9 mouse cellular contexts compared by ENCODE assay signal in genomic region chr15:86168505-86168867, GRCm38 (mm10). TPM values are rescaled to one million over a fixed set of nuclear protein-coding genes. Genes with fewer than 3 reads are reported as not detected.
A peak's percentile ranks its signal among the peaks of the same experiment; 100 is the strongest.
DNase-seq lines count a peak whose midpoint lies in the region; ATAC-seq lines count a peak whose summit lies in the region.
"Had no signal": no experiment of that assay in that cellular context is flagged by ENCODE, and none has a peak within 500 bp of the region (broad histone marks: within the 10 kb centered on the region; RNA-seq: fewer than 3 reads in every experiment).

No protein-coding gene starts in this region.

- no peak overlapping the region for H3K4me3 ChIP-seq in forebrain, embryonic 11.5 days (ENCODE audit: low read depth, low read length)
- H3K4me3 ChIP-seq in forebrain, embryonic 14.5 days (ENCODE audit: low read depth, low read length): no peak overlapping the region
- no peak overlapping the region for H3K4me3 ChIP-seq in forebrain, embryonic 13.5 days
- no peak overlapping the region for H3K4me3 ChIP-seq in neural tube, embryonic 14.5 days (ENCODE audit: low read depth, low read length)

- H3K27ac ChIP-seq in forebrain, embryonic 11.5 days (ENCODE audit: low read depth, low read length): 0 out of 2 replicates have a peak overlapping the region, but pooled peaks have one; percentile 3
- H3K27ac ChIP-seq in forebrain, embryonic 14.5 days (ENCODE audit: low read depth, low read length): no peak overlapping the region
- H3K27ac ChIP-seq in forebrain, embryonic 13.5 days: no peak overlapping the region
- no peak overlapping the region for H3K27ac ChIP-seq in neural tube, embryonic 14.5 days (ENCODE audit: low read depth, low read length)
- H3K27ac ChIP-seq: liver, embryonic 14.5 days had no signal

- no peak for DNase-seq in forebrain, embryonic 11.5 days (ENCODE audit: low spot score)
- DNase-seq in forebrain, embryonic 14.5 days (ENCODE audit: low spot score): no peak
- peak; percentile 27 to 33 for DNase-seq in B cell, adult 2 months
- peak; percentile 54 for DNase-seq in kidney, postnatal 14 days
- DNase-seq in adrenal gland, postnatal 14 days: no peak
- DNase-seq in urinary bladder, postnatal 10 days (ENCODE audit: low spot score): no peak

- no peaks in the 10 kb centered on the region for H3K27me3 ChIP-seq in forebrain, embryonic 11.5 days (ENCODE audit: control insufficient read depth, insufficient read depth, low read length)
- no peaks in the 10 kb centered on the region for H3K27me3 ChIP-seq in forebrain, embryonic 14.5 days (replicated peaks; ENCODE audit: control insufficient read depth, insufficient read depth, low read length)
- H3K27me3 ChIP-seq in forebrain, embryonic 13.5 days: no peaks in the 10 kb centered on the region
- no peaks in the 10 kb centered on the region for H3K27me3 ChIP-seq in neural tube, embryonic 14.5 days (ENCODE audit: control insufficient read depth, insufficient read depth, low read length)

- H3K9me3 ChIP-seq in forebrain, embryonic 11.5 days (ENCODE audit: control insufficient read depth, low read length): no peaks in the 10 kb centered on the region
- no peaks in the 10 kb centered on the region for H3K9me3 ChIP-seq in forebrain, embryonic 14.5 days (replicated peaks; ENCODE audit: control insufficient read depth, low read length)
- H3K9me3 ChIP-seq in forebrain, embryonic 13.5 days (replicated peaks): no peaks in the 10 kb centered on the region
- H3K9me3 ChIP-seq in neural tube, embryonic 14.5 days (ENCODE audit: control insufficient read depth, low read length): no peaks in the 10 kb centered on the region

- ATAC-seq in forebrain, embryonic 11.5 days (replicated peaks; ENCODE audit: low FRiP score): no peak
- no peak for ATAC-seq in forebrain, embryonic 14.5 days
- ATAC-seq in forebrain, embryonic 13.5 days: peak; percentile 24; the same call in 1 of the 2 replicates
- ATAC-seq in neural tube, embryonic 14.5 days (ENCODE audit: low read depth): peak; percentile 36; the same call in 1 of the 2 replicates

- no peak overlapping the region for H3K9ac ChIP-seq in forebrain, embryonic 11.5 days (ENCODE audit: low read length)
- no peak overlapping the region for H3K9ac ChIP-seq in forebrain, embryonic 14.5 days (ENCODE audit: low read length)
- H3K9ac ChIP-seq in forebrain, embryonic 13.5 days: no peak overlapping the region
- no peak overlapping the region for H3K9ac ChIP-seq in neural tube, embryonic 14.5 days (replicated peaks; ENCODE audit: low read depth, low read length)
- H3K9ac ChIP-seq: liver, embryonic 14.5 days had no signal

- no peaks in the 10 kb centered on the region for H3K36me3 ChIP-seq in forebrain, embryonic 11.5 days (ENCODE audit: control insufficient read depth, insufficient read depth, low read length)
- peaks cover 7% of the 10 kb centered on the region; the same call in 1 of the 2 replicates for H3K36me3 ChIP-seq in forebrain, embryonic 14.5 days (ENCODE audit: control insufficient read depth, insufficient read depth, low read length)
- peaks cover 12% of the 10 kb centered on the region for H3K36me3 ChIP-seq in forebrain, embryonic 13.5 days (ENCODE audit: poor library complexity, severe bottlenecking)
- H3K36me3 ChIP-seq in neural tube, embryonic 14.5 days (ENCODE audit: control insufficient read depth, insufficient read depth, low read length): no peaks in the 10 kb centered on the region; the same call in 1 of the 2 replicates

- WGBS in forebrain, embryonic 11.5 days: 49% methylated on average over 7 of the region's 7 CpGs
- 30% methylated on average over 7 of the region's 7 CpGs for WGBS in forebrain, embryonic 14.5 days
- 33% methylated on average over 7 of the region's 7 CpGs for WGBS in forebrain, embryonic 13.5 days
- 33% methylated on average over 7 of the region's 7 CpGs for WGBS in neural tube, embryonic 14.5 days

- H3K4me1 ChIP-seq in forebrain, embryonic 11.5 days (replicated peaks; ENCODE audit: control insufficient read depth, insufficient read depth, low read length): peaks cover 5% of the 10 kb centered on the region; the same call in 1 of the 2 replicates
- H3K4me1 ChIP-seq in forebrain, embryonic 14.5 days (ENCODE audit: control insufficient read depth, insufficient read depth, low read length): 0 out of 2 replicates have a peak, but pooled peaks cover 5% of the 10 kb centered on the region
- peaks cover 37% of the 10 kb centered on the region for H3K4me1 ChIP-seq in forebrain, embryonic 13.5 days
- H3K4me1 ChIP-seq in neural tube, embryonic 14.5 days (ENCODE audit: control insufficient read depth, insufficient read depth, low read length): 0 out of 2 replicates have a peak, but pooled peaks cover 4% of the 10 kb centered on the region

- no peak overlapping the region for H3K4me2 ChIP-seq in forebrain, embryonic 11.5 days (ENCODE audit: low read depth, low read length, severe bottlenecking)
- H3K4me2 ChIP-seq in forebrain, embryonic 14.5 days (ENCODE audit: low read length): no peak overlapping the region
- H3K4me2 ChIP-seq in forebrain, embryonic 13.5 days: no peak overlapping the region
- H3K4me2 ChIP-seq in neural tube, embryonic 14.5 days (ENCODE audit: low read depth, low read length): no peak overlapping the region

RNA-seq across cellular contexts. Expression of gene Cerk, which starts 17.5 kb away (rescaled TPM):
- polyA plus RNA-seq in forebrain, embryonic 11.5 days (2014; fragmentation: Nextera tagmentation; extraction: Ambion mirVana): 17.4 and 19.1 TPM in 2 replicates
- 20.8 and 21.3 TPM in 2 replicates for polyA plus RNA-seq in forebrain, embryonic 14.5 days (2014; fragmentation: Nextera tagmentation; extraction: Ambion mirVana)
- polyA plus RNA-seq in forebrain, embryonic 13.5 days (2015; fragmentation: Nextera tagmentation; extraction: Ambion mirVana): 19.0 and 20.0 TPM in 2 replicates
- polyA plus RNA-seq in neural tube, embryonic 14.5 days (2014; fragmentation: Nextera tagmentation; extraction: Ambion mirVana): 27.0 and 36.8 TPM in 2 replicates
- 31.5 and 33.0 TPM in 2 replicates for total RNA-seq in adrenal gland, postnatal 14 days (2021)

RNA-seq across cellular contexts. Expression of gene Tbc1d22a, which starts 45.8 kb away (rescaled TPM):
- 8.7 and 9.3 TPM in 2 replicates for polyA plus RNA-seq in forebrain, embryonic 11.5 days (2014; fragmentation: Nextera tagmentation; extraction: Ambion mirVana)
- polyA plus RNA-seq in forebrain, embryonic 14.5 days (2014; fragmentation: Nextera tagmentation; extraction: Ambion mirVana): 8.0 and 9.4 TPM in 2 replicates
- polyA plus RNA-seq in forebrain, embryonic 13.5 days (2015; fragmentation: Nextera tagmentation; extraction: Ambion mirVana): 10.1 and 10.7 TPM in 2 replicates
- polyA plus RNA-seq in neural tube, embryonic 14.5 days (2014; fragmentation: Nextera tagmentation; extraction: Ambion mirVana): 8.9 and 10.1 TPM in 2 replicates
- total RNA-seq in adrenal gland, postnatal 14 days (2021): 26.8 and 32.0 TPM in 2 replicates

Comparison
In these comparisons a context has a peak if more than half of its experiments do, and no peak if none do; other contexts are left out.
1. ATAC-seq: peak in forebrain, embryonic 13.5 days (single experiment) and neural tube, embryonic 14.5 days (single experiment); none in forebrain, embryonic 11.5 days (single experiment) and forebrain, embryonic 14.5 days (single experiment).
2. DNase-seq: peak in B cell, adult 2 months (2 of 2) and kidney, postnatal 14 days (single experiment); none in forebrain, embryonic 11.5 days (single experiment), forebrain, embryonic 14.5 days (single experiment), adrenal gland, postnatal 14 days (single experiment) and urinary bladder, postnatal 10 days (single experiment).